Mouse (Mus musculus) kidney, adult 2 months (tissue): ENCODE data around the gene Zpr1. TPM values are rescaled to one million over a fixed set of nuclear protein-coding genes. Genes with fewer than 3 reads are reported as not detected.

Experiments
- DNase-seq: peaks from one replicate; pipeline ENCODE4 v3.0.0; 2021
- H3K27ac ChIP-seq: fragments of 200-500 bp; 2 replicates; pipeline ENCODE4 v1.5.1; 2012; ENCODE audit warnings: low read depth, low read length, control low read depth, inconsistent platforms; ENCODE audit not compliant: insufficient read depth
- H3K27me3 ChIP-seq: fragments of 200-500 bp; replicated peaks from 2 replicates; pipeline ENCODE4 v1.6.1; 2012; ENCODE audit warnings: mild to moderate bottlenecking, moderate library complexity, low read length, inconsistent platforms; ENCODE audit not compliant: control insufficient read depth, insufficient read depth
- H3K36me3 ChIP-seq: fragments of 200-500 bp; 2 replicates; pipeline ENCODE4 v1.6.1; 2012; ENCODE audit warnings: mild to moderate bottlenecking, moderate library complexity, low read length, inconsistent platforms; ENCODE audit not compliant: control insufficient read depth, insufficient read depth
- H3K4me1 ChIP-seq: fragments of 200-500 bp; 2 replicates; pipeline ENCODE4 v1.6.1; 2011; ENCODE audit warnings: low read length; ENCODE audit not compliant: control insufficient read depth, insufficient read depth
- H3K4me3 ChIP-seq: fragments of 200-500 bp; 2 replicates; pipeline ENCODE4 v1.5.1; 2011; ENCODE audit warnings: mild to moderate bottlenecking, low read depth, low read length, control low read depth; ENCODE audit not compliant: insufficient read depth
- CTCF ChIP-seq: fragments of 200-500 bp; conservative IDR thresholded peaks from 2 replicates; pipeline ENCODE4 v1.5.1; 2011; ENCODE audit warnings: low read depth, mild to moderate bottlenecking, control low read depth, low read length, moderate library complexity, mixed read lengths; ENCODE audit not compliant: insufficient read depth, insufficient read length
- POLR2A ChIP-seq: fragments of 200-500 bp; IDR thresholded peaks from one replicate; pipeline ENCODE4 v1.6.1; 2011; ENCODE audit warnings: low read depth, low read length, control low read depth
- WGBS: fragments of 180-500 bp; shearing (Covaris S2); methylation state at CpG from one replicate; pipeline ENCODE4 v1.1.7; 2018; 5-methylcytosine and 5-hydroxymethylcytosine counted together
- polyA plus RNA-seq: library from polyadenylated mRNA; depleted of rRNA; stranded (reverse); fragments of >200 nt; gene quantifications from 2 replicates; pipeline ENCODE4 v1.2.3, GENCODE M21; 2012

Gene Zpr1
- polyA plus RNA-seq, 1 experiment: 16.6 TPM

GRCm38 (mm10) chr9:46261131-46261530 lies 11.7 kb upstream of the Zpr1 start:
- Histone ChIP-seq H3K36me3 (no peaks in the 10 kb centered on the region), H3K27me3 (no peaks in the 10 kb centered on the region), H3K4me1 (no peaks in the 10 kb centered on the region), H3K4me3 (no peak overlapping the region), H3K27ac (no peak overlapping the region)
- TF ChIP-seq POLR2A (no peak), CTCF (no peak)
- 86% methylated on average over 7 of the region's 7 CpGs for WGBS
- DNase-seq: peak; percentile 41

GRCm38 (mm10) chr9:46268343-46268873 lies 4.5 kb upstream of the Zpr1 start, which contains the start of gene Apoa5:
Apoa5 (plus strand) TSS chr9:46268633.
- 46% methylated on average over 7 of the region's 7 CpGs for WGBS
- Histone ChIP-seq H3K4me3 (no peak within 1 kb of the TSS), H3K27ac (no peak within 1 kb of the TSS), H3K4me1 (no peaks in the 10 kb centered on the region), H3K36me3 (no peaks in the 10 kb centered on the region), H3K27me3 (no peaks in the 10 kb centered on the region)
- DNase-seq: no peak
- TF ChIP-seq CTCF (no peak), POLR2A (no peak)

- 87% methylated on average over 5 of the region's 5 CpGs for WGBS
- no peak for DNase-seq
- H3K27me3 ChIP-seq: no peaks in the 10 kb centered on the region
Measured at GRCm38 (mm10) chr9:46269125-46269524, 3.7 kb upstream of the Zpr1 start.

GRCm38 (mm10) chr9:46270782-46271181 lies 2.1 kb upstream of the Zpr1 start:
- TF ChIP-seq POLR2A (no peak), CTCF (no peak; the same call in 1 of the 2 replicates)
- Histone ChIP-seq H3K27me3 (no peaks in the 10 kb centered on the region), H3K4me3 (no peak overlapping the region), H3K36me3 (no peaks in the 10 kb centered on the region), H3K27ac (no peak overlapping the region), H3K4me1 (no peaks in the 10 kb centered on the region)
- DNase-seq: no peak
- WGBS: 90% methylated on average over 4 of the region's 4 CpGs

More at GRCm38 (mm10) chr9:46269125-46269524, 3.7 kb upstream of the Zpr1 start:
- H3K4me3 ChIP-seq: no peak overlapping the region
- TF ChIP-seq CTCF: no peak
- TF ChIP-seq POLR2A: no peak
- no peaks in the 10 kb centered on the region for H3K4me1 ChIP-seq
- no peaks in the 10 kb centered on the region for H3K36me3 ChIP-seq
- no peak overlapping the region for H3K27ac ChIP-seq

GRCm38 (mm10) chr9:46272070-46272469 lies 794 bp upstream of the Zpr1 start:
- no peak for DNase-seq
- no peaks in the 10 kb centered on the region for H3K4me1 ChIP-seq
- H3K36me3 ChIP-seq: peaks cover 3% of the 10 kb centered on the region; the same call in 1 of the 2 replicates
- H3K27me3 ChIP-seq: no peaks in the 10 kb centered on the region
- no peak overlapping the region for H3K27ac ChIP-seq
- no peak overlapping the region for H3K4me3 ChIP-seq
- WGBS: 72% methylated on average over 9 of the region's 9 CpGs
- TF ChIP-seq POLR2A (no peak), CTCF (no peak; the same call in 1 of the 2 replicates)

- no peaks in the 10 kb centered on the region for H3K4me1 ChIP-seq
- no peak for TF ChIP-seq POLR2A
- TF ChIP-seq CTCF: no peak
- no peak overlapping the region for H3K27ac ChIP-seq
- WGBS: 73% methylated on average over 9 of the region's 9 CpGs
- H3K27me3 ChIP-seq: no peaks in the 10 kb centered on the region
- peaks cover 3% of the 10 kb centered on the region; the same call in 1 of the 2 replicates for H3K36me3 ChIP-seq
- H3K4me3 ChIP-seq: no peak overlapping the region
- DNase-seq: no peak
Measured at GRCm38 (mm10) chr9:46274494-46274893, 1.6 kb downstream of the Zpr1 start.

GRCm38 (mm10) chr9:46282631-46283436 lies 10.0 kb downstream of the Zpr1 start, which contains the start of gene Bud13:
Bud13 (plus strand) TSS chr9:46283008.
- no peaks in the 10 kb centered on the region for H3K27me3 ChIP-seq
- WGBS: under 1% methylated on average over 55 of the region's 55 CpGs
- peak; percentile 94 for DNase-seq
- H3K36me3 ChIP-seq: no peaks in the 10 kb centered on the region; the same call in 1 of the 2 replicates
- peak within 1 kb of the TSS; percentile 86 for H3K4me3 ChIP-seq
- peaks cover 2% of the 10 kb centered on the region; the same call in 1 of the 2 replicates for H3K4me1 ChIP-seq
- peak; percentile 45; the same call in 1 of the 2 replicates for TF ChIP-seq CTCF
- TF ChIP-seq POLR2A: peak; percentile 47
- H3K27ac ChIP-seq: peak within 1 kb of the TSS; percentile 2; the same call in 1 of the 2 replicates
